Mouse (Mus musculus) common myeloid progenitor, adult 5-6 weeks (primary cell): Measurements from ENCODE around the gene 6430548M08Rik. TPM values are rescaled to one million over a fixed set of nuclear protein-coding genes. Genes with fewer than 3 reads are reported as not detected.

Experiments
- ATAC-seq: replicated peaks from 2 replicates; pipeline ENCODE4 v1.8.0; 2016; ENCODE audit warnings: low read depth, mild to moderate bottlenecking, moderate TSS enrichment, inconsistent platforms; ENCODE audit not compliant: poor library complexity, severe bottlenecking
- total RNA-seq: library from RNA; stranded (forward); fragments of 200-1000, 187-1606 nt; gene quantifications from 2 replicates; pipeline ENCODE4 v1.2.3, GENCODE M21; 2017

6430548M08Rik gene
- total RNA-seq, 1 experiment from 2014 or later = 9.3 TPM

DNA sequence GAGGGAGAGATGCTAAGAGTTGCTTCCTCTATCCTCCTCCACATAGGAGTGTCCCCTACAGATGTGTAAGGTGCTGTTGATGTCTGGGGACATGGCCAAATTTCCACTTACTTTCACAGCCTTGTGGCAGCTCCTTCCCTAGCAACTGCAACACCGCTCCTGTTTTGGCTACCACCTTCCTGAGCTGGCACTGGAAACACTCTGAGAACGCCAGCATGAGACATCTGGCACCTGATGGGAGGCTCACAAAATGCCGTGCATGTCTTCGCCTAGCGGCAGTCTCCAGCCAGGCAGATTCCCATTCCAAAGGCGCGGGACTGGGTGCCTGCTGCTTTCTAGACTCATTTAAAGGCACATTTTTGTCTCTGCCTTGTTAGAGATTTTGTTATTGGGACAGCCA lies 22.7 kb downstream of the 6430548M08Rik start:
- no peak for ATAC-seq

DNA sequence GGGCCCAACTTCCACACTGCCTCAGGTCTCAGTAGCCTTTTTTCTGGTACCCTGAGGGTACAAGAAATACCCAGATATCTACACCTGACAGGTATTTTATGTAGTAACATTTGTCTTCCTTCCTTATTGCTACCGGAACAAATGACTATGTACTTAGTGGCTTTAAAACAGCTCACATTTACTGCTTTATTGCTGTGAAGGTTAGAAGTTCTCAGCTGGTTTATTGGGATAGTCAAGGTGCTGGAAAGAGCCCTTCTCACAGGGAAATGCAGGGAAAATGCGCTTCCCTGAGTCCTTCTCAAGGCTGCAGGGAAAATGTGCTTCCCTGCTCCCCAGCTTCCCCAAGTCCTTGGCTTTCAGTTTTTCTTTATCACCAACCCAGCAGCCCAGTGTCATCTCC lies 25.0 kb downstream of the 6430548M08Rik start:
- no peak for ATAC-seq

DNA sequence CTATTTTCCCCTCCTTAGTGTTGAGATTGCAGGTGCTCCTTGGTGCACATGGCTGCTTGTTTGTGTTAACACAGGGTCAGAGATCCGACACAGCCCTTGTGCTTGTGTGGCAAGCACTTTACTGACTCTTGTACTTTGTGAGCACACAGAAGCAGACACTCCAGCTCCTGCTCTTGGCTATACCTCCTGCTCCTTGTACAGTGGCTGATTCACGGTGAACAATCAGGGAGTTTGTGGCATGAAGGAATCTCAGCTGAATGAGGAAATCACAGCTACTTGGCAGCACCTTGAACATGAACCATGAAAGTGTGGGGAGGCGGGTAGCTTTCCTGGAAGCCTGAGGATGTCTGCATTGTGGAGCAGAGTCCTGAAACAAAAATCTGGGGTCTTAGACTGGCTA lies 26.8 kb downstream of the 6430548M08Rik start:
- ATAC-seq = no peak

DNA sequence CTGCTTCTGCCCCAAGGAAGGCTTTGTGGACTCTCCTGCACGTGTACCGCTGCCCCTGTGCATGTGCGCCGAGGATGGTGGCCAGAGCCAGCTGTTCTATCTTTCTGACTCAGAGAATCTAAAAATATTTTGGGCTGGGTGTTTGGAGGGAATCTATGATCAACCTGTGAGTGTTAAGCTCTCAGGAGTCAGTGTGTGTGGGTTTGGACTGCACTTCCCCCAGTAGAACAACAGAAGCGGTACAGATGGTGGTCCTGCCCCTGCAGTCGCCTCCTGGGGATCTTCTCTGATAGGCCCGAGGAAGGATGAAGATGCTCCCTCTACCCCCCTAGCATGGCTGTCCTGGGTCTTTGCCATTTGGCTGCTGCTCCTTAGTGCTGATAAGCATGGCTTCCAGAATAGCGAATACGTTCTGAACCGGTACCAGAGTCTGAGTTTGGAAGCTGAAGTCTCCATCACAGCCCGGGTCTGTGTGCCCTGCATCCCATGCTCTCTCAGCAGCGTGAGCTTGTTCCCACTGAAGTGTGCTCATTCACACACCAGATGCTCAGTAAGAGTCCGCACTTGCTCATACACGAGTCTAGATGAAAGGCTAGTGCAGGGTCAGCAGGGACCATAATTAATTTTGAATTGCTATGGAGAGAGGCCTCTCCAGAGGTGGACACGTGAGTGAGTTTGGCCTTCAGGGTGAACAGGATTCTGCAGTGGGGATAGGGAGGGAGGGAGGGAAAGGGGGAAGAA lies 30.1 kb downstream of the 6430548M08Rik start:
- no peak for ATAC-seq

DNA sequence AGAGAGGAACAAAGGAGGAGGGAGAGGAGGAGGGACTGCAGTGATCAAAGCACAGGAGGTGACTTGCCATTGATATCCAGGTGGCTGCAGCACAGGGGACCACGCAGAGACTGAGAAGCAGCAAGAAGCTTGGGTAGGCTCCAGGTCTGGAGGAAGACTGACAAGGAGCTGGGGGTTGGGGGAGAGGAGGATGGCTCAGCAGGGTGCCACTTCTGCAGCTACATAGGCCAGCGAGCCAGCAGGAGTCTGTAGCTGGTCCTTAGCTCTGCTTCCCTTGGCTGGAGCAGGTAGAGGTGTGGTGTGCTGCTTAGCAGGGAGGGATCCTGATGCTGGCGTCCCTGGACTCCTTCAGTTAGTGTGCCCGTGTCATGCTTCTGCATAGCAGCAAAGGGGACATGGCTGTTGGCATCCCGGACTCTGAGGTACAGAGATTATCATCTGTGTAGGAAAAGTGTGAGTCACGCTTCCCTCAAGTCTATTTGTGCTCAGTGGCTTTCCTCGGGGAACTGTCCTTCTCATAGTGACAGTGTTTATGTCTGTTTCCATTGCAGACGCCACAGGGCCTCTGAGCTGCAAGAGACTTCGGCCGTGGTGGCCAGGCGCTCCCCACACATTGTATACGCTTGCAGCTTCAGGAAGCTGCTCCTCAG lies 30.8 kb downstream of the 6430548M08Rik start:
- ATAC-seq = no peak

DNA sequence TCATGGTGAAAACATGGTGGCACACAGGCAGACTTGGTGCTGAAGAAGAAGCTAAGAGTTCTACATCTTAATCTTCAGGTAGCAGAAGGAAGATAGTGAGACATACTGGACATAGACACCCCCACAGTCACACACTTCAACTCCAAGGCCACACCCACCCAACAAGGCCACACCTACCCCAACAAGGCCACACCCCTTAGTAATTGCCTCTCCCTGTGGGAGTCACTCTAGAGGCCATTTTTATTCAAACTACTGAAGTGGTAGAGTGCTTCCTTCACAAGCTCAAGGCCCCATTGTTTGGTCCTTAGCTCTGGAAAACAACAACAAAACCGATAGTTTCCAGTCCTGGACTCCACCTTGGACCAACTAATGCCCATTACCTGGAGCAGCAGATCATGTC lies 32.1 kb downstream of the 6430548M08Rik start:
- ATAC-seq = no peak

DNA sequence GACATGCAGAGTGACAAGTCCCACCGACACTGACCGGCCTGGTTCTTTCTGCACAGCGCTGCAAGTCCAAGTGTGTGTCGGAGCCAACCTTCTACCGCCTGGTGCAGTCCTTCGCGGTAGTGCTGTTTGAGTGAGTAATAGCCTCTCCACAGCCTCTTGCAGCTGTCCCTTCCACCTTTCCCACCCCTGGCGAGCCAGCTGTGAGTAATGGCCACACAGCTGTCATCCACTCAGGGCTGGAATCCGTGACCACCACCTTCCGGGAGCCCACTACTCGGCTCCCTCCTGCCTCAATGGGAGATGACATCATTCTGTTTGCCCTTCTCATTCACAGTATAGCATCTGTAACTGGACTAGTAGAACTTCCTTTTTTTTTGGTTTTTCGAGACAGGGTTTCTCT lies 36.1 kb downstream of the 6430548M08Rik start:
- ATAC-seq = no peak

DNA sequence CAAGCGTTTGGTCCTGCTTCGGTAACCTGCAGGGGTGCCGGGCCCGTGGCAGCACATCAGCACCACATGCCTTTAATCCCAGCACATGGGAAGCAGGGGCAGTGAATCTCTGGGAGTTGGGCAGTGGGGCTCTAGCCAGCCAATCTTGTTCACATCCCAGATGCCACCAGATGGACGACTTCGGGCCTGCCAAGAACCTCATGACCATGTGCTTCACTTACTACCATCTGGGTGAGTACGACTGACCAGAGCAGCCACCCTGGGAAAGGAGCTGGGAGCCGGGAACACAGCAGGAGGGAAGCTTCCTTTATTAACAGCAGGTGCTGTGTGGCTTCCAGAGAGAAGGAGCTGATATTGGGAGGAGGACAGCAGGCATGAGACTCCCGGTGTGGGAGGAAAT lies 37.2 kb downstream of the 6430548M08Rik start:
- no peak for ATAC-seq

DNA sequence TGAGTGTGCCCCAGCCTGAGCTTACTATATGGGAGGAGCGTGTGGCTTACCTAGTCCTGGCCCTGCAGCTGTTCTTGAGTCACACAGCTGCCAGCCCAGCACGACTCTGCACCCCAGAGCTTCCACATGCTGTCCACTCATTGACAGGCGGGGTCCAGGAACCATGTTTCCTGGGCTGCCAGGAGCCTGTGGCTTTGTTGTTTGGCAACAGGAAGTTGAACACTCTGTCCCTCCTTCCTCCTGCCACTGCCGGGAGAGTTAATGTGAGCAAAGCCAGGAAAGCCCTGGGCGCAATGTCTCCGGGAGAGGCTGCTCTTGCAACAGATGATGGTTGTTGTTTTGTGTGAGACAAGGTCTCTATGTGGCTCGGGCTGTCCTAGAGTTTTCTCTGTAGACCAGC lies 38.7 kb downstream of the 6430548M08Rik start:
- peak; percentile 85 for ATAC-seq

DNA sequence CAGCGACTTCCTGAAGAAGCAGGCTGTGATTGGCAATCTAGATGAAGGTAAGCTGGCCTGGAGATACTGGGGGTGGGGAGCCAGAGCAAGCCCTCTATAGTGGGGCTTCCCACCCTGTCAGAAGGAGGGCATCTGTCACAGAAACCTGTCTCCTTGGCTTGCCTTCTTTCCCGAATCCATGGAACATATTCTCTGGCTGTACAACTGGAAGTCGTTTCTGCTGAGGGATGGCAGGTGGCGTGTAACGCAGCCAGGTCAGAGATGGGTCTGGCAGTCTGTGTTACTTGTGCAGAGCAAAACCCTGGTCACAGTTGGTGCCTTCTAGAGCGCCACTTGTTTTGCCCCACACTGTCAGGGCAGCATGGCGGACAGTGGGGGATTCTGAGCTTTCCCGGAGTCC lies 46.4 kb downstream of the 6430548M08Rik start:
- no peak for ATAC-seq

DNA sequence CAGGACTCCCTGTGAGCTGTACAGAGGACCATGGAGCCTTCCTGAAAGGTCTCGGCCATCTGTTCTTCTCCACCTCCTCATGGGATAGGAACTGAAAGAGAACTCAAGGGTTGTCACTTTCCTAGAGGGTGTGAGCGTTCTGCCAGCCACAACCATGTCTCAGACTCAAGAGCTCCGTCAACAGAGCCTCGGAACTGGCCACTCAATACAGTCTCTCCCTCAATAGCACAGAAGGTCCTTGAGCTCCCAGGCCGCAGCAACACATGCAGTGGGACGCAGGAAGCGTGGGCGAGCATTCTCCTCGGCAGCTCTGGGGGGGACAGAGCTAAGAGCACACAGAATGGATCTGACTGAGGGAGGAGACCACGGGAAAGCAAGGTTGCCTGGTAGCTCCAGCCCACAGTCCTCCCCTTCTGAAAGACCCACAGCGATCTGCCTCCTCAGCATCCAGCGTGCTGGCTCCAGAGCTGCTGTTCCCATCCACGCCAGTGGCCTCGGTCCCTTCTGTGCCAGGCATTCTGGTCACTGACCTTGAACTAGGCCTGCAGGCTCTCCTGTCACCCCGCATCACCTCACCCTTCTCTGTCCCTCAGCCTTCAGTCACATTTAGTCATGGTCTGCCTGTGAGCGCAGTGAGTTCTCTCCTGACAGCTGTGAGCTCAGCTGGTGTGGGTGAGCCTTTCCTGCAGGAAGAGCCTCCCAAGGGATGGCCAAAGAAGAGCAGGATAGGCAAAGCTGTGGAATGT lies 47.9 kb downstream of the 6430548M08Rik start:
- no peak for ATAC-seq

DNA sequence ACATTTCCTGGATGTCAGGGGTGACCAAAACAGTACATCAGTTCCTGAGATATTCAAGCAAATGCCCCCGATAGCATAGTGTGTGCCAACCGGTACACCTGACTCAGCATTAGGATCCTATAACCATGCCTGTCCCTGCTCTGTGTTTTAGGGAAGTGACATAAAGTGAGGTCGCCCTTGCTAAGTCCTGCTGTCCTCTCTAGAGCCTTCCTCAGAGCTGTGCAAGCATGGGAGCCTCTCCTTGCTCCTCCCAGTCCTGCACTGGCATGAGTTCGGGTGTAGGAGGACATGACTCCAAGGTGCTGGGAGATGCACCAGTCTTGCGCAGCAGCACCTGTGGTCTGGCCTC lies 48.4 kb downstream of the 6430548M08Rik start:
- peak; percentile 72 for ATAC-seq

DNA sequence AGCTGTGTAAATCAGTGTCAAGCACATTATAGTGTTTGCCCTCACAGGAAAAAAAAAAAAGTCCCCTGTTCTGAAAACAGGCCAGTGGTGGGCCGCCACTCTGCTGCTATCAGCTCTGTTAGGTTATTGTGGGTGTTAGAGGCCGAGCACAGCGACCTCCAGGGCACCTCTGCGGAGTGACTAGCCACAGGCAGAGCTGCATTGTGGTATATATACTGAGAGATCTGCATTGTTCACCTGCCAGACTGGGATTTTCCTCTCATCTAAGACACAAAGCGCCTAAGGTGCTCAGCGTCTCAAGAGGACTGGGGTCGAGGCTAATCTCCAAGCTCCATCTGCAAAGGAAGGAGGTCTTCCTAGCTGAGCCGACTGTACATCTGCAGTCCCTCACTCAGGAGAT lies 49.4 kb downstream of the 6430548M08Rik start:
- no peak for ATAC-seq

DNA sequence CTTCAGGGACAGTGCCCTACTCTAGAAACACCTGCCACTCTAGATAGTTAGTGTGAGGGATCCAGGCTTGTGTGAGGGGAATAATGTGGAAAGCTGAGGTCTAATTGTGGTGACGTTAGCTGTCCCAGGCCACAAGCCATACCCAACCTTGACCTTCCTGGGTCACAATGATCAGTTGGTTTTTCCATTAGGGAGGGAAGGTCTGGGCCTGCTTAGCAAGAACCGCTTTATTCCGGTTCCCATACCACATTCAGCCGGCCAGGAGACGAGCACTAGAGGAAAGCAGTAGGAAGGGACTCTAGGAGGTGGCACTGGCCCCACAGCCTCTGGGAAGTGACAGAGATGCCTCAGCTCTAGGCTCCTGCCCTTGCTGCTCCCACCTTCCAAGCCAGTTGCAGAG lies 50.1 kb downstream of the 6430548M08Rik start:
- no peak for ATAC-seq

DNA sequence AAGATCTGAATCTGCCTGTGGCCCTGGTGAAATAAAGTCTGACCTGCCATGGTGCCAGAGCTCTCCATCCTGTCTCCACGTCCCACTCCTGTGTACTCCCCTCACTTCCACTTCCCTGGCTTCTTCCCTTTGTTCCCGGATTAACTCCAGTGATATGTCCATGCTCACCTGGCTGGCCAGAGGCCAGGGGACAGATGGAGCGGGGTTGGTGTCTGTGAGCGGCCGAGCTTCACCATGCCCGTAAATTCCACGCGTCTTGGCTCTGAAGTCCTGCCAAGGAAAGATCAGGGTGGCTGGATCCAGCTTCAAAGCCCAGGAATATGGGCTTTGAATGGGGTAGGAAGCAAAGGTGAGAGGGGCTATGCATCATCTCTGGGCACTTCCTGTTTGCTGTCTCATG lies 53.2 kb downstream of the 6430548M08Rik start:
- no peak for ATAC-seq

DNA sequence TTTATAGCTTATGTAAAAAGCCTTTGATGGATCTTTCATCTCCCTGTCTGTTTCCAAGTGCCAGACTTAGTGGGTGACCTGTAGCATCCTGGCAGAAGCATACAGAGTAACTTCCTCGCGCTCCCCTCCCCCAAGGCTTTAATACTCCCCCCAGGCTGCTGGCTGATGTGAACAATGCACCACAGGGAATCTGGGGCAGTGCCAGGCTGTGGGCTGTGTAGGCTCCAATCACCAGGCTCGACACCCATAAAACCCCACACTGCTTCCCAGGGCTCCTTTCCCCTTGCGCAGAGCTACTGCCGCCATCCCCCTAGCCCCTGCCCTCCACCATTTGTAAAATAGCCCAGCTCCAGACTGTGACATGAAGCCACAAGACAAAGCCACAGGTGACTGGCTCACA lies 53.9 kb downstream of the 6430548M08Rik start:
- ATAC-seq = 0 out of 2 replicates have a peak, but pooled peaks have one; percentile 12

DNA sequence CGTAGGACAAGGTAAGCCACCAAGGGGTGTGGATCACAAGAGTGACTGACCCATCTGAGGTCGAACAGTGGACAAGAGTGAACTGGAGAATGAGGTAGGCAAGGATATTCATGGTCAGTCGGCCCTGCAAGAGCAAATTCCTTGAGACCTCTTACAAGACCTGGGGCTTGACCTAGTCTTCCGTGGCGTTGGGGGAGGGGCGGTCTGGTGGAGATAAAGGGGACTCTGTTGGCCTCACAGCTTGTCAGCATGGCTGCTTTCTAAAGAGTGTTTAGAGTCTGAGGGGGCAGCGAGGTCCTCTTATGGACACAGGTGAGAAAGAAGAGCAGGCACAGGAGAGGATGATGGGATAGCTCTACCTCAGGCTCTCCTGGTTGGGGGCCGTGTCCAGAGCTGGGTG lies 55.2 kb downstream of the 6430548M08Rik start:
- no peak for ATAC-seq

DNA sequence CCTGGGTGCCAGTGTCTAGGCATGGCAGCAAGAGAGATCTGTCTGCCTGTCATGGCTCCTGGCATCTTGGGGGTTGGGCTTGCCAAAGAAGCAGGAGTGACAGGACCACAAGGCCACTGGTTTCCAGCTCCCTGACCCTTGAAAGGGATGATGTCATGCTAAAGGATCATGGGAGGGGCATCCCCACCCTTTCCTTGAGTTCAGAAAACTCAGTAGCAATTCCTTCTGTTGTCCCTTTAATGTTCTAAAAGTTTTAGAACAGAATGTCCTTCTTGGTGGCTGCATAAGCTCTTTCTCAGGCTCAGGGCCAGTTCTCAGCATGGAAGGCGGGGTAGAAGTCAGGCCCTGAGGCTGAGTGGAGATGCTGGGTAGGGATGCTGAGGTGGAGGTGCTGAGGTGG lies 59.2 kb downstream of the 6430548M08Rik start:
- no peak for ATAC-seq

DNA sequence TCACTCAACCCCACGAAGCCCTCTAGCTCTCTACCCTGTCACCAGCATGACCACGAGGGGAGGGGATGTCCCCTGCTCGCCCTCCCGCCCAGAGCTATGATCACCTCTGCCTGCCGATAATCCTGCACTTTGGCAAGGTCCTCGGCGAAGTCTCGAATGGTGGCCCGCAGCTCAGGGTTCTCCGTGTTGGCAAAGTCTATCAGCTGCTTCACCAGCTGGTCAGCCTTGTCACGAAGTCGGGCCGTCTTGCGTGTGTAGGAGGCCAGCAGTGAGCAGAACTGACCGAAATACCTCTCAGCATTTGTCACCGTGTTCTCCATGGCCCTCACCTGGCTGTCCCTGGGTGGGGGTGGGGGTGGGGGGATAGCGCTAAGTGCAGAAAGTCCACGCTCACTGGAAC lies 60.7 kb downstream of the 6430548M08Rik start:
- ATAC-seq = no peak

DNA sequence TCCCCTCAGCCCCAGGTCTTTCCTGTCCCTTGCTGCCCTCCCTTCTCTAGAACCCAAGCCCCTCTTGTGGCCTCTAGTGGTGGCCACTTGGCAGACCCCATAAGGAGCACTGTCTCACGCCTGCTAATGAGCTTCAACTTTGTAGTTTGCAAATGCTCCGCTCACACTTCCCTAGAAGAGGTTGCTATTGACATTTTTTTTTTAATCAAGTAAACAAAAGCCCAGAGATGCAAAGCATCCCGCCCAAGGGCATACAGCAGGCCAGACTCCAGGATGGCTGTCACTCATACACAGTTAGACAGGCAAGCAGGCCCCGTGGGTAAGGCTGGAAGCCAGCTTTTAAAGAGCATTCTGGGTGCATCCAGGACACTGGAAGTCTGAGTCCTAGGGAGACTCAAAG lies 62.7 kb downstream of the 6430548M08Rik start:
- no peak for ATAC-seq
